Mouse (Mus musculus) embryonic fibroblast, embryonic 13.5 days (primary cell): ENCODE measurements around the gene Wdr77.

Experiments
- CTCF ChIP-seq: IDR thresholded peaks from 2 replicates; pipeline ENCODE4 v1.5.1; 2011; ENCODE audit warnings: mild to moderate bottlenecking, control low read depth, low read length, moderate library complexity, borderline replicate concordance; ENCODE audit not compliant: insufficient read depth
- POLR2A ChIP-seq: IDR thresholded peaks from 2 replicates; pipeline ENCODE4 v1.6.1; 2011; ENCODE audit warnings: low read depth, mild to moderate bottlenecking, control low read depth, low read length, moderate library complexity

GRCm38 (mm10) chr3:105994730-105995129, 35.6 kb downstream of the Wdr77 start:
- TF ChIP-seq CTCF (no peak), POLR2A (no peak)
